Mouse (Mus musculus): ENCODE results near the gene Fam166b. TPM values are rescaled to one million over a fixed set of nuclear protein-coding genes. Genes with fewer than 3 reads are reported as not detected.

Gene Fam166b
- total and polyA plus RNA-seq, 3 experiments, result 0.11 TPM; not detected in 2

GRCm38 (mm10) chr4:43442044-43442443 lies 13.1 kb upstream of the Fam166b start:
- Histone ChIP-seq H3K4me3 (ENCODE audit: low read depth, low read length) (peak overlapping the region; percentile 83), H3K9me3 (replicated peaks) (no peaks in the 10 kb centered on the region), H3K4me1 (ENCODE audit: insufficient read depth, low read depth, low read length) (peaks cover 26% of the 10 kb centered on the region), H3K36me3 (replicated peaks) (peaks cover 27% of the 10 kb centered on the region), H3K27me3 (ENCODE audit: insufficient read depth, low read length) (peaks cover 9% of the 10 kb centered on the region)
- TF ChIP-seq TAL1 (conservative IDR thresholded peaks at IDR 0.05; ENCODE audit: low read depth, low read length), result no peak
- no peak for TF ChIP-seq GATA1 (IDR thresholded peaks at IDR 0.05; ENCODE audit: borderline replicate concordance, low read length)
- peak; percentile 56 for TF ChIP-seq CTCF (IDR thresholded peaks at IDR 0.05; ENCODE audit: low read depth, low read length)
- ATAC-seq (ENCODE audit: extremely low read depth, insufficient number of reproducible peaks, low FRiP score, poor library complexity, severe bottlenecking) (peak; percentile 96), DNase-seq (ENCODE audit: low spot score) (peak; percentile 97)

GRCm38 (mm10) chr4:43441639-43442038 lies 12.7 kb upstream of the Fam166b start, which contains the start of gene Tesk1:
Gene Tesk1 (plus strand): TSS chr4:43441939.
- ATAC-seq (ENCODE audit: extremely low read depth, insufficient number of reproducible peaks, low FRiP score, poor library complexity, severe bottlenecking) (no peak), DNase-seq (ENCODE audit: low spot score) (no peak)
- H3K4me1 ChIP-seq (ENCODE audit: insufficient read depth, low read depth, low read length), result peaks cover 26% of the 10 kb centered on the region
- H3K27me3 ChIP-seq (ENCODE audit: insufficient read depth, low read length), result peaks cover 13% of the 10 kb centered on the region
- H3K9me3 ChIP-seq (replicated peaks), result no peaks in the 10 kb centered on the region
- peak within 1 kb of the TSS; percentile 83 for H3K4me3 ChIP-seq (ENCODE audit: low read depth, low read length)
- peaks cover 23% of the 10 kb centered on the region for H3K36me3 ChIP-seq (replicated peaks)
- no peak for TF ChIP-seq POLR2AphosphoS5 (IDR thresholded peaks at IDR 0.05; ENCODE audit: insufficient replicate concordance, low read depth, low read length)
- no peak for TF ChIP-seq CTCF (IDR thresholded peaks at IDR 0.05; ENCODE audit: low read depth, low read length)
- no peak for TF ChIP-seq GATA2 (IDR thresholded peaks at IDR 0.05; ENCODE audit: borderline replicate concordance, low read depth, low read length)
- no peak for TF ChIP-seq TAL1 (conservative IDR thresholded peaks at IDR 0.05; ENCODE audit: low read depth, low read length)
- no peak for TF ChIP-seq GATA1 (IDR thresholded peaks at IDR 0.05; ENCODE audit: borderline replicate concordance, low read length)

- ATAC-seq (ENCODE audit: extremely low read depth, insufficient number of reproducible peaks, low FRiP score, poor library complexity, severe bottlenecking) (no peak), DNase-seq (ENCODE audit: low spot score) (no peak)
- TF ChIP-seq GATA2 (IDR thresholded peaks at IDR 0.05; ENCODE audit: borderline replicate concordance, low read depth, low read length) (no peak), GATA1 (IDR thresholded peaks at IDR 0.05; ENCODE audit: borderline replicate concordance, low read length) (no peak), TAL1 (conservative IDR thresholded peaks at IDR 0.05; ENCODE audit: low read depth, low read length) (no peak), POLR2AphosphoS5 (IDR thresholded peaks at IDR 0.05; ENCODE audit: insufficient replicate concordance, low read depth, low read length) (no peak), CTCF (IDR thresholded peaks at IDR 0.05; ENCODE audit: low read depth, low read length) (no peak)
Observed at GRCm38 (mm10) chr4:43432832-43433231, 3.9 kb upstream of the Fam166b start.

GRCm38 (mm10) chr4:43431690-43432089 lies 2.8 kb upstream of the Fam166b start:
- no peak for ATAC-seq (ENCODE audit: extremely low read depth, insufficient number of reproducible peaks, low FRiP score, poor library complexity, severe bottlenecking)
- no peaks in the 10 kb centered on the region for H3K9me3 ChIP-seq (replicated peaks)
- peaks cover 43% of the 10 kb centered on the region for H3K27me3 ChIP-seq (ENCODE audit: insufficient read depth, low read length)
- no peaks in the 10 kb centered on the region for H3K36me3 ChIP-seq (replicated peaks)
- DNase-seq (ENCODE audit: low spot score), result peak; percentile 67
- no peak overlapping the region; the same call in 1 of the 2 replicates for H3K4me3 ChIP-seq (ENCODE audit: low read depth, low read length)
- TF ChIP-seq CTCF (IDR thresholded peaks at IDR 0.05; ENCODE audit: low read depth, low read length) (peak; percentile 88), GATA1 (IDR thresholded peaks at IDR 0.05; ENCODE audit: borderline replicate concordance, low read length) (no peak)
- peaks cover 3% of the 10 kb centered on the region; the same call in 1 of the 2 replicates for H3K4me1 ChIP-seq (ENCODE audit: insufficient read depth, low read depth, low read length)

More at GRCm38 (mm10) chr4:43432832-43433231, 3.9 kb upstream of the Fam166b start:
- H3K27me3 ChIP-seq (ENCODE audit: insufficient read depth, low read length), result peaks cover 40% of the 10 kb centered on the region
- H3K9me3 ChIP-seq (replicated peaks), result no peaks in the 10 kb centered on the region
- no peak overlapping the region for H3K4me3 ChIP-seq (ENCODE audit: low read depth, low read length)
- no peaks in the 10 kb centered on the region for H3K36me3 ChIP-seq (replicated peaks)
- H3K4me1 ChIP-seq (ENCODE audit: insufficient read depth, low read depth, low read length), result peaks cover 3% of the 10 kb centered on the region; the same call in 1 of the 2 replicates

GRCm38 (mm10) chr4:43428180-43428861 lies 613 bp downstream of the Fam166b start:
- no peaks in the 10 kb centered on the region for H3K9me3 ChIP-seq (replicated peaks)
- TF ChIP-seq GATA1 (IDR thresholded peaks at IDR 0.05; ENCODE audit: borderline replicate concordance, low read length) (no peak), TAL1 (conservative IDR thresholded peaks at IDR 0.05; ENCODE audit: low read depth, low read length) (no peak), POLR2AphosphoS5 (IDR thresholded peaks at IDR 0.05; ENCODE audit: insufficient replicate concordance, low read depth, low read length) (no peak), GATA2 (IDR thresholded peaks at IDR 0.05; ENCODE audit: borderline replicate concordance, low read depth, low read length) (no peak), CTCF (IDR thresholded peaks at IDR 0.05; ENCODE audit: low read depth, low read length) (no peak)
- H3K36me3 ChIP-seq (replicated peaks), result no peaks in the 10 kb centered on the region
- H3K27me3 ChIP-seq (ENCODE audit: insufficient read depth, low read length), result peaks cover 50% of the 10 kb centered on the region
- no peak for DNase-seq (ENCODE audit: low spot score)
- H3K4me1 ChIP-seq (ENCODE audit: insufficient read depth, low read depth, low read length), result peaks cover 14% of the 10 kb centered on the region
- no peak for ATAC-seq (ENCODE audit: extremely low read depth, insufficient number of reproducible peaks, low FRiP score, poor library complexity, severe bottlenecking)
- no peak overlapping the region for H3K4me3 ChIP-seq (ENCODE audit: low read depth, low read length)

GRCm38 (mm10) chr4:43427501-43428179 lies 1.3 kb downstream of the Fam166b start:
- no peak for DNase-seq (ENCODE audit: low spot score)
- H3K4me1 ChIP-seq (ENCODE audit: insufficient read depth, low read depth, low read length), result peaks cover 14% of the 10 kb centered on the region
- H3K9me3 ChIP-seq (replicated peaks), result no peaks in the 10 kb centered on the region
- no peak for ATAC-seq (ENCODE audit: extremely low read depth, insufficient number of reproducible peaks, low FRiP score, poor library complexity, severe bottlenecking)
- no peak for TF ChIP-seq GATA1 (IDR thresholded peaks at IDR 0.05; ENCODE audit: borderline replicate concordance, low read length)
- no peak for TF ChIP-seq GATA2 (IDR thresholded peaks at IDR 0.05; ENCODE audit: borderline replicate concordance, low read depth, low read length)
- no peak for TF ChIP-seq POLR2AphosphoS5 (IDR thresholded peaks at IDR 0.05; ENCODE audit: insufficient replicate concordance, low read depth, low read length)
- H3K4me3 ChIP-seq (ENCODE audit: low read depth, low read length), result no peak overlapping the region
- peaks cover 51% of the 10 kb centered on the region for H3K27me3 ChIP-seq (ENCODE audit: insufficient read depth, low read length)
- H3K36me3 ChIP-seq (replicated peaks), result no peaks in the 10 kb centered on the region
